Mouse (Mus musculus): ENCODE measurements around the gene Ptpro.

DNA sequence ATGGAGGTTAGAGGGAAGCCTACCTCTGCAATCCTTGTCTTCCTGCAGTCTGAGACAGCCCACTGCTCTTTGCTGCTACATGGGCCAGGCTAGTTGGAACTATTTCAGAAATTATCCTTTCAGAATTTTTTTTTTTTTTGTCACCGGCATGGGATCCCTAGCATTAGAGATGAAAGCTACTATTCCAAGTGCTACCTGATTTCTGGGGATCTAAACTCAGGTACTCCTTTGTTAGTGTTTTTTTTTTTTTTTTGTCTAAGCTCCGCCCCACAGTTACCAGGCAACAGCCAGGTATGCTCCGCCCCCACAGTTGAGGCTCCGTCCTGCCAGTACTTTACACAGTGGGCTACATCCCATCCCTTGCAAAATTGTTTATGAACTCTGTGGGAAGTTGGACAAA, 76.1 kb downstream of the Ptpro start:
- TF ChIP-seq CTCF (conservative IDR thresholded peaks at IDR 0.05; ENCODE audit: low read length): no peak
- no peak for TF ChIP-seq POU5F1 (IDR thresholded peaks at IDR 0.05; ENCODE audit: borderline replicate concordance, low read length)
- TF ChIP-seq NANOG (IDR thresholded peaks at IDR 0.05; ENCODE audit: borderline replicate concordance, low read length): no peak

Measured in E14TG2a.4 (cell line).